Mouse (Mus musculus) hindbrain, embryonic 14.5 days (tissue): ENCODE measurements at regions not wholly inside any gene's neighbourhood (a gene's known extent, or its start where the extent isn't known, plus 50 kb on each side); places are given as distances from the start of the nearest gene placed in this dataset.

Source experiments
- ATAC-seq: fragments of 200-750 bp; cut with Nextera tagmentation; 2 replicates; pipeline ENCODE4 v1.8.0; 2017; ENCODE audit warnings: moderate number of reproducible peaks, mild to moderate bottlenecking, moderate TSS enrichment, moderate library complexity; ENCODE audit not compliant: low FRiP score
- DNase-seq: peaks from one replicate; pipeline ENCODE4 v3.0.0-alpha.2; 2015; ENCODE audit warnings: low spot score
- H3K27ac ChIP-seq: fragments of 300-500 bp; sonication (generic); 2 replicates; pipeline ENCODE4 v1.5.1; 2014; ENCODE audit warnings: mild to moderate bottlenecking, moderate library complexity
- H3K27me3 ChIP-seq: fragments of 300-500 bp; sonication (generic); 2 replicates; pipeline ENCODE4 v1.6.1; 2014; ENCODE audit warnings: mild to moderate bottlenecking, low read length, mixed read lengths; ENCODE audit not compliant: control insufficient read depth, insufficient read depth
- H3K36me3 ChIP-seq: fragments of 300-500 bp; sonication (generic); replicated peaks from 2 replicates; pipeline ENCODE4 v1.6.1; 2014; ENCODE audit not compliant: control insufficient read depth, insufficient read depth
- H3K4me1 ChIP-seq: fragments of 300-500 bp; sonication (generic); replicated peaks from 2 replicates; pipeline ENCODE4 v1.6.1; 2014; ENCODE audit warnings: antibody characterized with exemption, low read length, mixed read lengths; ENCODE audit not compliant: control insufficient read depth, insufficient read depth
- H3K4me2 ChIP-seq: fragments of 300-500 bp; sonication (generic); replicated peaks from 2 replicates; pipeline ENCODE4 v1.6.1; 2014; ENCODE audit warnings: mild to moderate bottlenecking, moderate library complexity
- H3K4me3 ChIP-seq: fragments of 300-500 bp; sonication (generic); replicated peaks from 2 replicates; pipeline ENCODE4 v1.5.1; 2014; ENCODE audit warnings: mild to moderate bottlenecking, low read length
- H3K9ac ChIP-seq: fragments of 300-500 bp; sonication (generic); 2 replicates; pipeline ENCODE4 v1.6.1; 2014
- H3K9me3 ChIP-seq: fragments of 300-500 bp; sonication (generic); 2 replicates; pipeline ENCODE4 v1.6.1; 2016; ENCODE audit warnings: low read length; ENCODE audit not compliant: control insufficient read depth
- WGBS: fragments of 180-500 bp; shearing (Covaris S2); extraction: QIAGEN DNeasy Blood & Tissue Kit; methylation state at CpG from one replicate; pipeline ENCODE4 v1.1.7; 2014; 5-methylcytosine and 5-hydroxymethylcytosine counted together

- Histone ChIP-seq H3K9ac (no peak overlapping the region), H3K9me3 (no peaks in the 10 kb centered on the region), H3K36me3 (no peaks in the 10 kb centered on the region), H3K4me2 (no peak overlapping the region), H3K4me3 (no peak overlapping the region), H3K27me3 (no peaks in the 10 kb centered on the region), H3K4me1 (no peaks in the 10 kb centered on the region), H3K27ac (no peak overlapping the region)
- DNase-seq: no peak
- WGBS: 28% methylated on average over 2 of the region's 2 CpGs
- peak; percentile 59; the same call in 1 of the 2 replicates for ATAC-seq
Measured at GRCm38 (mm10) chr19:50766171-50766570, 87.7 kb upstream of the Sorcs1 start.
